Mouse (Mus musculus): Measurements from ENCODE around the gene Thnsl2.

GRCm38 (mm10) chr6:71129071-71129470 is 15.2 kb downstream of the Thnsl2 start:
- peak; percentile 28; the same call in 1 of the 2 replicates for TF ChIP-seq CTCF (IDR thresholded peaks at IDR 0.05; ENCODE audit: low read depth)
- TF ChIP-seq EP300 (IDR thresholded peaks at IDR 0.05; ENCODE audit: low read depth) = no peak
